Mouse (Mus musculus) CH12.LX (cell line): ENCODE results near the gene Trp53inp2. TPM values are rescaled to one million over a fixed set of nuclear protein-coding genes. Genes with fewer than 3 reads are reported as not detected.

Experiments
- DNase-seq: peaks from one replicate; pipeline ENCODE4 v3.0.0-alpha.2; 2013; ENCODE audit errors: extremely low read depth
- H3K27ac ChIP-seq: 2 replicates; pipeline ENCODE4 v1.5.1; 2012; ENCODE audit warnings: low read depth, mild to moderate bottlenecking, control low read depth, moderate library complexity; ENCODE audit not compliant: insufficient read depth
- H3K27me3 ChIP-seq: replicated peaks from 2 replicates; pipeline ENCODE3; 2012; ENCODE audit warnings: inconsistent platforms
- H3K36me3 ChIP-seq, 2 experiments: replicated peaks in 1 of 2; 2 replicates each; pipeline versions ENCODE3 to v1.6.1; 2012; ENCODE audit warnings: inconsistent platforms in 1 of 2, low read length in 1 of 2, mild to moderate bottlenecking in 1 of 2, mixed read lengths in 1 of 2, moderate library complexity in 1 of 2; ENCODE audit not compliant: control insufficient read depth in 1 of 2, insufficient read depth in 1 of 2
- H3K4me1 ChIP-seq, 2 experiments: 2 replicates each; pipeline ENCODE4 v1.6.1; 2012; ENCODE audit warnings: inconsistent platforms in 1 of 2, moderate library complexity in 1 of 2; ENCODE audit not compliant: insufficient read depth in 2 of 2, control insufficient read depth in 1 of 2
- H3K4me2 ChIP-seq: 2 replicates; pipeline ENCODE4 v1.6.1; 2012; ENCODE audit warnings: low read depth, mild to moderate bottlenecking, control low read depth; ENCODE audit not compliant: poor library complexity, insufficient read depth, severe bottlenecking
- H3K4me3 ChIP-seq, 3 experiments: fragments of 150-350 bp in 1 of 3; sonication (generic) in 1 of 3; replicated peaks in 1 of 3; 2 replicates each; pipeline versions ENCODE3 to v1.5.1; 2011 to 2012; ENCODE audit warnings: low read depth in 2 of 3, low read length in 2 of 3, mild to moderate bottlenecking in 2 of 3, moderate library complexity in 2 of 3, control low read depth in 1 of 3, improper control_type of control experiment in 1 of 3, inconsistent platforms in 1 of 3, mixed read lengths in 1 of 3; ENCODE audit not compliant: poor library complexity in 1 of 3
- H3K79me2 ChIP-seq: replicated peaks from 2 replicates; pipeline ENCODE4 v1.6.1; 2012; ENCODE audit warnings: mild to moderate bottlenecking, moderate library complexity; ENCODE audit not compliant: control insufficient read depth, poor library complexity, insufficient read depth, severe bottlenecking; ENCODE audit errors: extremely low read depth
- H3K9ac ChIP-seq: 2 replicates; pipeline ENCODE4 v1.6.1; 2012; ENCODE audit warnings: low read depth, mild to moderate bottlenecking, control low read depth, moderate library complexity; ENCODE audit not compliant: insufficient read depth
- H3K9me3 ChIP-seq: replicated peaks from 2 replicates; pipeline ENCODE3; 2012; ENCODE audit warnings: low read length, inconsistent platforms, mixed read lengths
- BHLHE40 ChIP-seq: IDR thresholded peaks from 2 replicates; pipeline ENCODE4 v1.6.1; 2011; ENCODE audit warnings: mild to moderate bottlenecking, low read depth, low read length, improper control_type of control experiment
- CHD1 ChIP-seq: IDR thresholded peaks from 2 replicates; pipeline ENCODE4 v1.6.1; 2012; ENCODE audit warnings: low read depth, low read length, improper control_type of control experiment, inconsistent platforms
- CHD2 ChIP-seq: IDR thresholded peaks from 2 replicates; pipeline ENCODE4 v1.6.1; 2011; ENCODE audit warnings: low read length, improper control_type of control experiment
- E2F4 ChIP-seq: IDR thresholded peaks from 2 replicates; pipeline ENCODE4 v1.6.1; 2011; ENCODE audit warnings: low read depth, low read length, improper control_type of control experiment; ENCODE audit not compliant: insufficient replicate concordance
- EP300 ChIP-seq: IDR thresholded peaks from 2 replicates; pipeline ENCODE4 v1.6.1; 2011; ENCODE audit warnings: low read length, improper control_type of control experiment
- GABPA ChIP-seq: IDR thresholded peaks from 2 replicates; pipeline ENCODE4 v1.6.1; 2012; ENCODE audit warnings: low read depth, low read length, improper control_type of control experiment, inconsistent platforms; ENCODE audit not compliant: insufficient replicate concordance
- HCFC1 ChIP-seq: IDR thresholded peaks from 2 replicates; pipeline ENCODE4 v1.6.1; 2012; ENCODE audit warnings: low read depth, mild to moderate bottlenecking, inconsistent platforms, low read length, improper control_type of control experiment
- JUN ChIP-seq: IDR thresholded peaks from 2 replicates; pipeline ENCODE4 v1.6.1; 2011; ENCODE audit warnings: low read depth, mild to moderate bottlenecking, low read length, improper control_type of control experiment, moderate library complexity; ENCODE audit not compliant: insufficient read depth
- JUND ChIP-seq: conservative IDR thresholded peaks from 2 replicates; pipeline ENCODE4 v1.6.1; 2011; ENCODE audit warnings: low read depth, low read length, improper control_type of control experiment
- MAFK ChIP-seq: IDR thresholded peaks from 2 replicates; pipeline ENCODE4 v1.6.1; 2011; ENCODE audit warnings: low read length, improper control_type of control experiment; ENCODE audit not compliant: insufficient replicate concordance
- MAZ ChIP-seq: IDR thresholded peaks from 2 replicates; pipeline ENCODE4 v1.6.1; 2012; ENCODE audit warnings: low read depth, mild to moderate bottlenecking, inconsistent platforms, low read length, improper control_type of control experiment, moderate library complexity
- MEF2A ChIP-seq: IDR thresholded peaks from 2 replicates; pipeline ENCODE4 v1.6.1; 2014; ENCODE audit warnings: low read depth, mild to moderate bottlenecking, inconsistent platforms, low read length, improper control_type of control experiment, borderline replicate concordance
- MYC ChIP-seq: IDR thresholded peaks from 2 replicates; pipeline ENCODE4 v1.6.1; 2011; ENCODE audit warnings: low read depth, mild to moderate bottlenecking, improper control_type of control experiment, low read length
- NRF1 ChIP-seq: IDR thresholded peaks from 2 replicates; pipeline ENCODE4 v1.6.1; 2014; ENCODE audit warnings: low read depth, mild to moderate bottlenecking, inconsistent platforms, low read length, improper control_type of control experiment, moderate library complexity
- PAX5 ChIP-seq: IDR thresholded peaks from 2 replicates; pipeline ENCODE4 v1.6.1; 2012; ENCODE audit warnings: low read length, inconsistent platforms, mixed read lengths
- POLR2A ChIP-seq: IDR thresholded peaks from 2 replicates; pipeline ENCODE4 v1.6.1; 2011; ENCODE audit warnings: low read depth, mild to moderate bottlenecking, improper control_type of control experiment, low read length
- RAD21 ChIP-seq: IDR thresholded peaks from 2 replicates; pipeline ENCODE4 v1.6.1; 2011; ENCODE audit warnings: low read depth, mild to moderate bottlenecking, low read length, improper control_type of control experiment, moderate library complexity
- RCOR1 ChIP-seq: conservative IDR thresholded peaks from 2 replicates; pipeline ENCODE4 v1.6.1; 2012; ENCODE audit warnings: low read depth, mild to moderate bottlenecking, inconsistent platforms, low read length, improper control_type of control experiment
- TBP ChIP-seq: conservative IDR thresholded peaks from 2 replicates; pipeline ENCODE4 v1.6.1; 2011; ENCODE audit warnings: low read depth, low read length, improper control_type of control experiment
- UBTF ChIP-seq: IDR thresholded peaks from 2 replicates; pipeline ENCODE4 v1.6.1; 2012; ENCODE audit warnings: low read depth, mild to moderate bottlenecking, inconsistent platforms, low read length, improper control_type of control experiment, moderate library complexity
- USF1 ChIP-seq: IDR thresholded peaks from 2 replicates; pipeline ENCODE4 v1.6.1; 2014; ENCODE audit warnings: low read depth, mild to moderate bottlenecking, inconsistent platforms, low read length, improper control_type of control experiment
- USF2 ChIP-seq: conservative IDR thresholded peaks from 2 replicates; pipeline ENCODE4 v1.6.1; 2011; ENCODE audit warnings: low read depth, low read length, improper control_type of control experiment
- ZC3H11A ChIP-seq: IDR thresholded peaks from 2 replicates; pipeline ENCODE4 v1.6.1; 2012; ENCODE audit warnings: low read depth, mild to moderate bottlenecking, inconsistent platforms, low read length, improper control_type of control experiment
- ZMIZ1 ChIP-seq: IDR thresholded peaks from 2 replicates; pipeline ENCODE4 v1.6.1; 2012; ENCODE audit warnings: low read depth, mild to moderate bottlenecking, inconsistent platforms, low read length, improper control_type of control experiment
- dilution Hi-C: fragments of 300-500 bp; cut with MboI; formaldehyde crosslinking; loops from 2 replicates; pipeline ENCODE4 v1.14.3; 2020; ENCODE audit warnings: low sequenced_read_pairs; ENCODE audit not compliant: extremely low pct_unique_long_range_greater_than_20kb, extremely low pct_ligation_motif_present
- in situ Hi-C: fragments of 300-500 bp; cut with MboI; formaldehyde crosslinking; loops from 3 replicates; pipeline ENCODE4 v1.14.3; 2019; ENCODE audit warnings: low sequenced_read_pairs, low pct_ligation_motif_present, low pct_unique_long_range_greater_than_20kb, mixed read lengths
- polyA plus RNA-seq: library from polyadenylated mRNA; unstranded; fragments of >175 nt; gene quantifications from 2 replicates; pipeline ENCODE4 v1.2.1, GENCODE M21; 2012; ENCODE audit warnings: low read depth; ENCODE audit not compliant: insufficient read length
- total RNA-seq, 2 experiments: library from RNA; depleted of rRNA; stranded (reverse); fragments of 300-350 nt in 1 of 2; fragments of >200 nt in 1 of 2; gene quantifications; 2 replicates each; pipeline ENCODE4 v1.2.3; 2012 to 2014

Trp53inp2 gene
- total and polyA plus RNA-seq, 3 experiments = 2.4 to 6.9 (median 3.9) TPM

GRCm38 (mm10) chr2:155372451-155372850 lies 8.4 kb upstream of the Trp53inp2 start:
- H3K4me2 ChIP-seq = no peak overlapping the region
- dilution Hi-C loops = no loop called here
- no peaks in the 10 kb centered on the region for H3K9me3 ChIP-seq
- no peak for TF ChIP-seq NRF1
- no peak for TF ChIP-seq TBP
- no peak for TF ChIP-seq MAZ
- TF ChIP-seq USF2 = no peak
- TF ChIP-seq UBTF = no peak
- no peak for TF ChIP-seq JUN
- no peak for TF ChIP-seq POLR2A
- TF ChIP-seq E2F4 = no peak
- TF ChIP-seq JUND = no peak
- no peak for TF ChIP-seq MEF2A
- TF ChIP-seq HCFC1 = no peak
- no peak overlapping the region for H3K4me3 ChIP-seq
- 0 out of 4 replicates have a peak, but pooled peaks cover 0 to 3% of the 10 kb centered on the region in 2 experiments for H3K4me1 ChIP-seq
- H3K27me3 ChIP-seq = peaks cover 8% of the 10 kb centered on the region
- H3K79me2 ChIP-seq = no peaks in the 10 kb centered on the region
- no peak for DNase-seq
- no peaks in the 10 kb centered on the region for H3K36me3 ChIP-seq
- H3K27ac ChIP-seq = no peak overlapping the region
- in situ Hi-C loops = no loop called here
- no peak overlapping the region for H3K9ac ChIP-seq

- dilution Hi-C loops = no loop called here
- Histone ChIP-seq H3K79me2 (no peaks in the 10 kb centered on the region), H3K4me3 (no peak overlapping the region)
- in situ Hi-C loops = no loop called here
- TF ChIP-seq EP300 = no peak
- TF ChIP-seq USF1 = no peak
- no peak for TF ChIP-seq BHLHE40
- no peak for TF ChIP-seq TBP
- TF ChIP-seq UBTF = no peak
- TF ChIP-seq RCOR1 = no peak
- no peak for TF ChIP-seq CHD2
- no peak for TF ChIP-seq USF2
- TF ChIP-seq MAFK = no peak
- TF ChIP-seq CHD1 = no peak
- TF ChIP-seq ZC3H11A = no peak
- TF ChIP-seq ZMIZ1 = no peak
- TF ChIP-seq JUN = no peak
- TF ChIP-seq MAZ = no peak
- TF ChIP-seq E2F4 = no peak
- TF ChIP-seq RAD21 = no peak
- no peak for TF ChIP-seq MYC
- no peak for TF ChIP-seq PAX5
- TF ChIP-seq GABPA = no peak
- TF ChIP-seq, all 38 proteins: peak for 0
- no peaks in the 10 kb centered on the region for H3K9me3 ChIP-seq
- H3K36me3 ChIP-seq = no peaks in the 10 kb centered on the region
- no peak for DNase-seq
- 0 out of 4 replicates have a peak, but pooled peaks cover 0 to 3% of the 10 kb centered on the region in 2 experiments for H3K4me1 ChIP-seq
- no peak overlapping the region for H3K4me2 ChIP-seq
- no peak overlapping the region for H3K9ac ChIP-seq
- no peak overlapping the region for H3K27ac ChIP-seq
- H3K27me3 ChIP-seq = peaks cover 8% of the 10 kb centered on the region
These were observed 7.6 kb upstream of the Trp53inp2 start for GRCm38 (mm10) chr2:155373302-155373701.
